Mouse (Mus musculus): ENCODE data around the gene Ttpal.

The Ttpal gene

GRCm38 (mm10) chr2:163662698-163663221, 60.6 kb downstream of the Ttpal start:
- DNase-seq: no peak

DNA sequence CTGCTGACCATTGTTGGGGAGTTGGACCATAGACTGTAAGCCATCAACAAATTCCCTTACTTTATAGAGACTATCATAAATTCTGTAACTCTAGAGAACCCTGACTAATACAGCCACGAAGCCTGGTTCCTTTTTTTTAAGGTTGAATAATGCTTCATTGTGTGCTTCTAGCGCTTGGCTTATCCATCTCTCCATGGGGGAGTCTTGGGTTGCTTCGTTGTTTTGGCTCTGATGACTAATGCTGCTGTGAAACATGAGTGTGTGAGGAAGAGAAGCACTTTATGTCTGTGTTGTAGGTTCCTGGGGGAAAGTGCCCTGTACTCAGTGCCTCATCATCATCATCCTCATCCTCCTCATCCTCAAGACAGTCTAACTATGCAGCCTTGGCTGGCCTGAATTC, 61.8 kb downstream of the Ttpal start:
- DNase-seq: no peak

- no peak for DNase-seq
Measured at GRCm38 (mm10) chr2:163667045-163667444, 64.9 kb downstream of the Ttpal start.

Data from kidney, postnatal 25 days (tissue).